Mouse (Mus musculus) heart, postnatal 36 days (tissue): Measurements from ENCODE around the gene Amhr2. TPM values are rescaled to one million over a fixed set of nuclear protein-coding genes. Genes with fewer than 3 reads are reported as not detected.
A peak's percentile ranks its signal among the peaks of the same experiment; 100 is the strongest.

ENCODE experiments used
- DNase-seq, 2 experiments: peaks; one replicate each; pipeline ENCODE4 v3.0.0; 2021 to 2022
- intact Hi-C: fragments of 180-260 bp; cut with DNase I; formaldehyde crosslinking; loops from one replicate; pipeline ENCODE4 v1.15.1; 2025
- total RNA-seq, 2 experiments: library from RNA; stranded (reverse); gene quantifications; 2 replicates each; pipeline ENCODE4 v1.2.3; 2021

The Amhr2 gene
- total RNA-seq, 2 experiments from 2014 or later, result 0.16 to 0.78 TPM

GRCm38 (mm10) chr15:102421437-102421836, 23.7 kb upstream of the Amhr2 start:
- intact Hi-C loops, result loop anchor here (1.0 to 5.0 kb wide), 2 partner anchors 40 to 79 kb away; no protein-coding TSS in a partner anchor
- peak in 1 of 2 experiments; percentile 20 for DNase-seq

GRCm38 (mm10) chr15:102423602-102424240, 21.4 kb upstream of the Amhr2 start:
- intact Hi-C loops, result loop anchor here (5.0 kb wide), 1 partner anchor 81 kb away; no protein-coding TSS in a partner anchor
- no peak for DNase-seq

GRCm38 (mm10) chr15:102424657-102425056, 20.5 kb upstream of the Amhr2 start:
- DNase-seq, result no peak
- intact Hi-C loops, result loop anchor here (5.0 kb wide), 2 partner anchors 82 to 132 kb away; no protein-coding TSS in a partner anchor

GRCm38 (mm10) chr15:102426963-102427362, 18.2 kb upstream of the Amhr2 start:
- no peak for DNase-seq
- intact Hi-C loops, result loop anchor here (5.0 kb wide), 1 partner anchor 135 kb away; no protein-coding TSS in a partner anchor

GRCm38 (mm10) chr15:102432046-102432445, 13.1 kb upstream of the Amhr2 start:
- no peak for DNase-seq
- intact Hi-C loops, result no loop called here

- intact Hi-C loops, result no loop called here
- DNase-seq, result no peak
Measured at GRCm38 (mm10) chr15:102433173-102433572, 12.0 kb upstream of the Amhr2 start.

GRCm38 (mm10) chr15:102442490-102442889, 2.7 kb upstream of the Amhr2 start:
- DNase-seq, result peak; percentile 87 to 94
- intact Hi-C loops, result loop anchor here (1.0 kb wide), 1 partner anchor 61 kb away; no protein-coding TSS in a partner anchor

GRCm38 (mm10) chr15:102446448-102446847, 1.3 kb downstream of the Amhr2 start:
- intact Hi-C loops, result no loop called here
- DNase-seq, result no peak

GRCm38 (mm10) chr15:102449366-102449765, 4.2 kb downstream of the Amhr2 start:
- intact Hi-C loops, result no loop called here
- DNase-seq, result no peak

- intact Hi-C loops, result no loop called here
- no peak for DNase-seq
Measured at GRCm38 (mm10) chr15:102450928-102451327, 5.8 kb downstream of the Amhr2 start.

GRCm38 (mm10) chr15:102451666-102452430, 6.7 kb downstream of the Amhr2 start:
- no peak for DNase-seq
- intact Hi-C loops, result no loop called here

GRCm38 (mm10) chr15:102455993-102456392, 10.8 kb downstream of the Amhr2 start:
- intact Hi-C loops, result no loop called here
- no peak for DNase-seq

GRCm38 (mm10) chr15:102458050-102458736, 13.0 kb downstream of the Amhr2 start:
- intact Hi-C loops, result no loop called here
- peak; percentile 39 to 41 for DNase-seq

- intact Hi-C loops, result no loop called here
- DNase-seq, result peak; percentile 84 to 86
Measured at GRCm38 (mm10) chr15:102458904-102459317, 13.7 kb downstream of the Amhr2 start, which contains the start of gene Prr13. TSS of gene Prr13 (plus strand) at chr15:102459028.

GRCm38 (mm10) chr15:102459381-102459780, 14.2 kb downstream of the Amhr2 start:
- intact Hi-C loops, result no loop called here
- no peak for DNase-seq

GRCm38 (mm10) chr15:102459847-102460246, 14.7 kb downstream of the Amhr2 start:
- DNase-seq, result no peak
- intact Hi-C loops, result no loop called here

- no peak for DNase-seq
- intact Hi-C loops, result no loop called here
Measured at GRCm38 (mm10) chr15:102460409-102460808, 15.2 kb downstream of the Amhr2 start.

- intact Hi-C loops, result no loop called here
- no peak for DNase-seq
Measured at GRCm38 (mm10) chr15:102460971-102461370, 15.8 kb downstream of the Amhr2 start.

- intact Hi-C loops, result no loop called here
- no peak for DNase-seq
Measured at GRCm38 (mm10) chr15:102461430-102462075, 16.4 kb downstream of the Amhr2 start.

GRCm38 (mm10) chr15:102463666-102464065, 18.5 kb downstream of the Amhr2 start:
- no peak for DNase-seq
- intact Hi-C loops, result no loop called here
